Mouse (Mus musculus) limb, embryonic 15.5 days (tissue): ENCODE results near the gene Lonp1. TPM values are rescaled to one million over a fixed set of nuclear protein-coding genes. Genes with fewer than 3 reads are reported as not detected.
A peak's percentile ranks its signal among the peaks of the same experiment; 100 is the strongest.

Source experiments
- ATAC-seq: fragments of 200-750 bp; cut with Nextera tagmentation; 2 replicates; pipeline ENCODE4 v1.8.0; 2017; ENCODE audit warnings: low read depth, moderate TSS enrichment; ENCODE audit not compliant: insufficient number of reproducible peaks, low FRiP score, low TSS enrichment
- H3K27ac ChIP-seq: fragments of 300-500 bp; sonication (generic); 2 replicates; pipeline ENCODE4 v1.5.1; 2015; ENCODE audit warnings: moderate library complexity, mild to moderate bottlenecking, inconsistent platforms
- H3K27me3 ChIP-seq: fragments of 300-500 bp; sonication (generic); 2 replicates; pipeline ENCODE4 v1.6.1; 2015; ENCODE audit warnings: inconsistent platforms
- H3K36me3 ChIP-seq: fragments of 300-500 bp; sonication (generic); 2 replicates; pipeline ENCODE4 v1.6.1; 2015; ENCODE audit warnings: inconsistent platforms
- H3K4me1 ChIP-seq: fragments of 300-500 bp; sonication (generic); 2 replicates; pipeline ENCODE4 v1.6.1; 2015; ENCODE audit warnings: inconsistent platforms
- H3K4me2 ChIP-seq: fragments of 300-500 bp; sonication (generic); 2 replicates; pipeline ENCODE4 v1.6.1; 2015; ENCODE audit warnings: mild to moderate bottlenecking, inconsistent platforms
- H3K4me3 ChIP-seq: fragments of 300-500 bp; sonication (generic); 2 replicates; pipeline ENCODE4 v1.5.1; 2015; ENCODE audit warnings: mild to moderate bottlenecking, inconsistent platforms
- H3K9ac ChIP-seq: fragments of 300-500 bp; sonication (generic); 2 replicates; pipeline ENCODE4 v1.6.1; 2015; ENCODE audit warnings: inconsistent platforms
- H3K9me3 ChIP-seq: fragments of 300-500 bp; sonication (generic); 2 replicates; pipeline ENCODE4 v1.6.1; 2016; ENCODE audit warnings: inconsistent platforms
- WGBS: fragments of 180-500 bp; shearing (Covaris S2); methylation state at CpG from one replicate; pipeline ENCODE4 v1.1.7; 2015; 5-methylcytosine and 5-hydroxymethylcytosine counted together
- polyA plus RNA-seq: library from polyadenylated mRNA; unstranded; fragments of >200 nt; fragmentation: Nextera tagmentation; extraction: Ambion mirVana; gene quantifications from 2 replicates; pipeline ENCODE4 v1.2.1, GENCODE M21; 2015

Gene Lonp1
- polyA plus RNA-seq, 1 experiment from 2014 or later, result 49.1 TPM

GRCm38 (mm10) chr17:56583611-56584256 is 43.0 kb downstream of the Lonp1 start:
- Histone ChIP-seq H3K9ac (peak overlapping the region; percentile 88), H3K4me2 (peak overlapping the region; percentile 77), H3K36me3 (peaks cover 57% of the 10 kb centered on the region), H3K4me1 (peaks cover 48% of the 10 kb centered on the region), H3K4me3 (peak overlapping the region; percentile 95), H3K27ac (peak overlapping the region; percentile 96), H3K27me3 (no peaks in the 10 kb centered on the region), H3K9me3 (no peaks in the 10 kb centered on the region)
- ATAC-seq, result no peak
- 2% methylated on average over 33 of the region's 33 CpGs for WGBS

DNA sequence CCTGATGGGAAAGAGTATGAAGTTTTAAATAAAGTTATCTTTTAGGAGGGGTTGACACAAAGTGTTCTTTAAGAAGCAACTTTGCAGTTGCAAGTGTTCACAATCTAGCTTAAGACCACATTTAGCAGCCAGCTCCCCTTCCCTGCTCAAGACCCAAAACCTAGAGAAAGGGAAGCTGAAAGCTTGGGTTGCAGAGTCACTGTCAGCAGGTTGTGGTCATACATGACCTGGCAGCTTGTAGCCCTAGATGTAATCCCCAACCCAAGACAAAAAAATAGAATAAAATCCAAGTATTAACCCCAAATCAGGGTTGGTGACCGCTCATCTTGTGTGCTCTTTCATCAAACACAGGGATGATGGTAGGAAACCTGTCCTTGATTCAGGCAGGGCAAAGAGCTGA is 43.6 kb downstream of the Lonp1 start:
- Histone ChIP-seq H3K9me3 (no peaks in the 10 kb centered on the region), H3K36me3 (peaks cover 57% of the 10 kb centered on the region), H3K4me1 (peaks cover 48% of the 10 kb centered on the region), H3K4me3 (peak overlapping the region; percentile 95), H3K9ac (peak overlapping the region; percentile 88), H3K27ac (no peak overlapping the region), H3K27me3 (no peaks in the 10 kb centered on the region), H3K4me2 (peak overlapping the region; percentile 77)
- WGBS, result 80% methylated on average over 1 of the region's 1 CpGs
- ATAC-seq, result no peak

DNA sequence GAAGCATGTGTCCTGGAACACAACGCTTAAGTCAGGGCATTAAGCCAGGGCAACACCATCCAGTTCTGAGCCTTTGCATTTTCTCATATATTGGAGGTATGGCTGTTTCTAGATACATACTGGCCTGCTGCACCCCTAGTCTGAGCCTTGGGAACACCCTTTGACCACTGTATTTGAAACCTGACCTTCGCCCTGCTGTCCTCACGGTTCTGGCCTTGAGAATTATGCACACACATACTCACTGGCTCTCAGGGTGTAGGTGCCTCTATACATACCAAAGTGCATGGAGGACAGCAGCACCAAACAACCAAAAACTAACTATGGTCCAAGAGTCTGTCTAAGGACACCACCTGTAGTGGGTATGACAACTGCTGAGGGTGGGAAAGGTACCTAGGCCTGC is 53.7 kb downstream of the Lonp1 start:
- H3K9me3 ChIP-seq, result no peaks in the 10 kb centered on the region
- no peak overlapping the region for H3K9ac ChIP-seq
- ATAC-seq, result no peak
- H3K27ac ChIP-seq, result no peak overlapping the region
- H3K27me3 ChIP-seq, result no peaks in the 10 kb centered on the region
- H3K4me2 ChIP-seq, result no peak overlapping the region
- 93% methylated on average over 3 of the region's 3 CpGs for WGBS
- no peak overlapping the region for H3K4me3 ChIP-seq
- H3K36me3 ChIP-seq, result peaks cover 91% of the 10 kb centered on the region
- H3K4me1 ChIP-seq, result no peaks in the 10 kb centered on the region

DNA sequence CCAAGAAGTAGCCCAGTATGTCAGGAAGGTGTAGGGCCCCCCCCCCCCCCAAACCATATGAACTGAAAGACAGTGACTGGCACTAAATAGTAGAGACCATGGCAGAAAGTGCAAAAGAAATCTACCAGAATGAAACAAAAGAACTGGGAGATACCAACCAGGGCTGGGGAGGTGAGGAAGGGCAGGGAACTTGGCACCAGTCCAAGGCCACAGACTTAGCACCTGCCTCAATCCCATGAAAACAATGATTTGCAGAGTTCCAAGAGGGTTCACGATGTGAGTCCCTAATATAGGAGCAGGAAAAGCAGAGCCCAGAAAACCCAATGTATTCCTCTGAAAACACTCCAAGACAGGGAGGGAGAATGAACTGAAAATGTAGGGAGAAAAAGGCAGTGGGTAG is 54.5 kb downstream of the Lonp1 start:
- ATAC-seq, result no peak
- Histone ChIP-seq H3K36me3 (peaks cover 91% of the 10 kb centered on the region), H3K4me2 (no peak overlapping the region), H3K4me3 (no peak overlapping the region), H3K27me3 (no peaks in the 10 kb centered on the region), H3K4me1 (no peaks in the 10 kb centered on the region), H3K9ac (no peak overlapping the region), H3K27ac (no peak overlapping the region), H3K9me3 (no peaks in the 10 kb centered on the region)
- 50% methylated on average over 1 of the region's 1 CpGs for WGBS

DNA sequence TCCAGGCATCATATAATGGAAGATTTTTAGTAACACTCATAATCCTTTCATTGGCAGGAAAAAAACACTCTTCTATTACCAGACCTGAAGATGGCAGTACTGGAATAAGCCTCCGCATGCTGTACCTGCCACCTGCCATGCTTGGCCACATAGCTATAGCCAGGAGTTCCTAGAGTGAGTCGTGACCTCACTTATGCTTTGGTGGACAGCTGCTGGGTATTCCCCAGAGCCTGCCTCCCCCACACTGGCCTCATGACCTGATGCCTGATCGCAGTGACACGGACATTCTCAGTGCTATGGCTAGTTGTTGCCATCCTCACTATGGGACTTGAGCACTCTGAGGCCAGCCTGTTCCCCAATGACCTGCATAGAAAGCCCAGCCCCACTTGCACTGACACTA is 56.4 kb downstream of the Lonp1 start:
- Histone ChIP-seq H3K36me3 (peaks cover 98% of the 10 kb centered on the region), H3K4me3 (no peak overlapping the region), H3K27ac (no peak overlapping the region), H3K4me2 (no peak overlapping the region), H3K4me1 (no peaks in the 10 kb centered on the region), H3K9me3 (no peaks in the 10 kb centered on the region), H3K27me3 (no peaks in the 10 kb centered on the region), H3K9ac (no peak overlapping the region)
- WGBS, result 93% methylated on average over 4 of the region's 4 CpGs
- ATAC-seq, result no peak

DNA sequence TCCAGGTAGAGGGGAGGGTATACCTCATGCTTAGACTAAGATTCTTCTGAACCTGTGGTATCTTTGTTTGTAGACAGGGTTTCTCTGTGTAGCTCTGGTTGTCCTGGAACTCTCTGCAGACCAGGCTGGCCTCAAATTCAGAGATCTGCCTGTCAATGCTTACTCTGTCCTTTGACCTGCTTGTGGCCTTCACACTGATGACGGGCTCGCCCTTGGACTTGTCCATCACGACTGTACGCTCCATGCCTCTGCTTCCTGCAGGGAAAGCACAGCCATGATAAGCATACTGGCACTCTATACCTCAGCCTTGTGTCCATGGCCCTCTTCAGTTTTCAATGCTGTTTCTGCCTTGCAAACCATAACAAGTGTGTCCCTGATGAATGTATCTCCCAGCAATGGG is 59.3 kb downstream of the Lonp1 start:
- 94% methylated on average over 4 of the region's 4 CpGs for whole genome bisulfite sequencing
- H3K4me3 ChIP-seq, result no peak overlapping the region
- no peaks in the 10 kb centered on the region for H3K4me1 ChIP-seq
- ATAC-seq, result no peak
- no peak overlapping the region for H3K27ac ChIP-seq
- H3K4me2 ChIP-seq, result no peak overlapping the region
- peaks cover 100% of the 10 kb centered on the region for H3K36me3 ChIP-seq
- no peaks in the 10 kb centered on the region for H3K27me3 ChIP-seq
- H3K9ac ChIP-seq, result no peak overlapping the region
- H3K9me3 ChIP-seq, result no peaks in the 10 kb centered on the region

- Histone ChIP-seq H3K4me1 (no peaks in the 10 kb centered on the region), H3K27me3 (no peaks in the 10 kb centered on the region), H3K9me3 (no peaks in the 10 kb centered on the region), H3K36me3 (peaks cover 100% of the 10 kb centered on the region), H3K4me2 (no peak overlapping the region), H3K9ac (no peak overlapping the region), H3K4me3 (no peak overlapping the region), H3K27ac (no peak overlapping the region)
- ATAC-seq, result no peak
- 91% methylated on average over 5 of the region's 5 CpGs for WGBS
These were observed 59.8 kb downstream of the Lonp1 start for GRCm38 (mm10) chr17:56566918-56567317.

GRCm38 (mm10) chr17:56566293-56566692 is 60.4 kb downstream of the Lonp1 start:
- Histone ChIP-seq H3K9ac (no peak overlapping the region), H3K27me3 (no peaks in the 10 kb centered on the region), H3K4me3 (no peak overlapping the region), H3K36me3 (peaks cover 100% of the 10 kb centered on the region), H3K4me1 (no peaks in the 10 kb centered on the region), H3K9me3 (no peaks in the 10 kb centered on the region), H3K4me2 (no peak overlapping the region), H3K27ac (no peak overlapping the region)
- 92% methylated on average over 29 of the region's 29 CpGs for WGBS
- no peak for ATAC-seq

Other genes starting within 250 kb of the Lonp1 start
- 85.4 and 96.3 TPM in 2 replicates for gene Ptprs, start 150.4 kb downstream of the Lonp1 start, polyA plus RNA-seq
- not detected in 2 replicates for gene Znrf4, start 114.5 kb downstream of the Lonp1 start, polyA plus RNA-seq
- gene Gm20219, start 72.5 kb downstream of the Lonp1 start, polyA plus RNA-seq, result 16.2 and 16.6 TPM in 2 replicates
- gene Safb2, start 42.3 kb downstream of the Lonp1 start, polyA plus RNA-seq, result 74.5 and 75.6 TPM in 2 replicates
- gene Safb, start 42.1 kb downstream of the Lonp1 start, polyA plus RNA-seq, result 80.6 and 94.2 TPM in 2 replicates
- gene 2410015M20Rik, start 17.1 kb downstream of the Lonp1 start, polyA plus RNA-seq, result 257 and 269 TPM in 2 replicates
- gene Rpl36, start 13.5 kb downstream of the Lonp1 start, polyA plus RNA-seq, result 1,472 and 1,900 TPM in 2 replicates
- gene Catsperd, start 1.3 kb upstream of the Lonp1 start, polyA plus RNA-seq, result 0.17 and 0.57 TPM in 2 replicates
- gene Ranbp3, start 46.4 kb upstream of the Lonp1 start, polyA plus RNA-seq, result 86.0 and 90.5 TPM in 2 replicates
- 370 and 405 TPM in 2 replicates for gene Ndufa11, start 90.9 kb upstream of the Lonp1 start, polyA plus RNA-seq
- gene Vmac, start 91.1 kb upstream of the Lonp1 start, polyA plus RNA-seq, result 18.1 and 18.2 TPM in 2 replicates
- 15.2 and 20.5 TPM in 2 replicates for gene Nrtn, start 130.6 kb upstream of the Lonp1 start, polyA plus RNA-seq
- 43.9 and 45.5 TPM in 2 replicates for gene Dus3l, start 137.9 kb upstream of the Lonp1 start, polyA plus RNA-seq
- gene Prr22, start 143.4 kb upstream of the Lonp1 start, polyA plus RNA-seq, result 0.72 and 1.00 TPM in 2 replicates
- gene Rfx2, start 204.1 kb upstream of the Lonp1 start, polyA plus RNA-seq, result 6.0 and 6.1 TPM in 2 replicates
- gene Acsbg2, start 247.6 kb upstream of the Lonp1 start, polyA plus RNA-seq, result 0.06 TPM in 1 of 2 replicates, not detected in the other
- gene 1700061G19Rik, start 248.6 kb upstream of the Lonp1 start, polyA plus RNA-seq, result 0.16 and 0.24 TPM in 2 replicates